Mouse (Mus musculus): ENCODE data around the gene Krt33a. TPM values are rescaled to one million over a fixed set of nuclear protein-coding genes. Genes with fewer than 3 reads are reported as not detected.

Krt33a gene
- polyA plus RNA-seq, 1 experiment: not detected

- H3K4me1 ChIP-seq (ENCODE audit: control insufficient read depth, insufficient read depth, low read length): no peaks in the 10 kb centered on the region; the same call in 1 of the 2 replicates
- 60% methylated on average over 1 of the region's 1 CpGs for WGBS
- no peak for DNase-seq
- TF ChIP-seq CTCF (IDR thresholded peaks at IDR 0.05; ENCODE audit: insufficient read depth, low read length) (no peak), POLR2A (IDR thresholded peaks at IDR 0.05; ENCODE audit: borderline replicate concordance, extremely low read depth, low read depth, low read length) (no peak)
- H3K4me3 ChIP-seq (replicated peaks; ENCODE audit: extremely low read depth, low read depth, low read length): no peak overlapping the region
Measured at GRCm38 (mm10) chr11:100019466-100019865, 3.5 kb upstream of the Krt33a start.

GRCm38 (mm10) chr11:100013691-100014171 is 2.3 kb downstream of the Krt33a start:
- no peaks in the 10 kb centered on the region for H3K4me1 ChIP-seq (ENCODE audit: control insufficient read depth, insufficient read depth, low read length)
- TF ChIP-seq POLR2A (IDR thresholded peaks at IDR 0.05; ENCODE audit: borderline replicate concordance, extremely low read depth, low read depth, low read length) (no peak), CTCF (IDR thresholded peaks at IDR 0.05; ENCODE audit: insufficient read depth, low read length) (no peak)
- no peak overlapping the region for H3K4me3 ChIP-seq (replicated peaks; ENCODE audit: extremely low read depth, low read depth, low read length)
- no peak for DNase-seq
- WGBS: 41% methylated on average over 4 of the region's 4 CpGs

- H3K4me3 ChIP-seq (replicated peaks; ENCODE audit: extremely low read depth, low read depth, low read length): no peak overlapping the region
- 85% methylated on average over 5 of the region's 5 CpGs for WGBS
- no peak for TF ChIP-seq CTCF (IDR thresholded peaks at IDR 0.05; ENCODE audit: insufficient read depth, low read length)
- TF ChIP-seq POLR2A (IDR thresholded peaks at IDR 0.05; ENCODE audit: borderline replicate concordance, extremely low read depth, low read depth, low read length): no peak
- DNase-seq: no peak
- H3K4me1 ChIP-seq (ENCODE audit: control insufficient read depth, insufficient read depth, low read length): no peaks in the 10 kb centered on the region
Measured at GRCm38 (mm10) chr11:100010682-100011081, 5.3 kb downstream of the Krt33a start.

GRCm38 (mm10) chr11:100008336-100008735 is 7.7 kb downstream of the Krt33a start:
- Histone ChIP-seq H3K4me3 (replicated peaks; ENCODE audit: extremely low read depth, low read depth, low read length) (no peak overlapping the region), H3K4me1 (ENCODE audit: control insufficient read depth, insufficient read depth, low read length) (no peaks in the 10 kb centered on the region)
- TF ChIP-seq CTCF (IDR thresholded peaks at IDR 0.05; ENCODE audit: insufficient read depth, low read length) (no peak), POLR2A (IDR thresholded peaks at IDR 0.05; ENCODE audit: borderline replicate concordance, extremely low read depth, low read depth, low read length) (no peak)
- DNase-seq: no peak
- 79% methylated on average over 5 of the region's 5 CpGs for WGBS

- TF ChIP-seq CTCF (IDR thresholded peaks at IDR 0.05; ENCODE audit: insufficient read depth, low read length) (peak; percentile 43), POLR2A (IDR thresholded peaks at IDR 0.05; ENCODE audit: borderline replicate concordance, extremely low read depth, low read depth, low read length) (no peak)
- H3K4me1 ChIP-seq (ENCODE audit: control insufficient read depth, insufficient read depth, low read length): no peaks in the 10 kb centered on the region
- DNase-seq: no peak
- no peak overlapping the region for H3K4me3 ChIP-seq (replicated peaks; ENCODE audit: extremely low read depth, low read depth, low read length)
- WGBS: 58% methylated on average over 3 of the region's 3 CpGs
Measured at GRCm38 (mm10) chr11:100006624-100007023, 9.4 kb downstream of the Krt33a start.

- DNase-seq: no peak
- no peaks in the 10 kb centered on the region for H3K4me1 ChIP-seq (ENCODE audit: control insufficient read depth, insufficient read depth, low read length)
- no peak for TF ChIP-seq POLR2A (IDR thresholded peaks at IDR 0.05; ENCODE audit: borderline replicate concordance, extremely low read depth, low read depth, low read length)
- no peak for TF ChIP-seq CTCF (IDR thresholded peaks at IDR 0.05; ENCODE audit: insufficient read depth, low read length)
- no peak overlapping the region for H3K4me3 ChIP-seq (replicated peaks; ENCODE audit: extremely low read depth, low read depth, low read length)
- WGBS: 68% methylated on average over 8 of the region's 8 CpGs
Measured at GRCm38 (mm10) chr11:100005905-100006304, 10.1 kb downstream of the Krt33a start.

- no peak for DNase-seq
- 19% methylated on average over 6 of the region's 6 CpGs for WGBS
- TF ChIP-seq POLR2A (IDR thresholded peaks at IDR 0.05; ENCODE audit: borderline replicate concordance, extremely low read depth, low read depth, low read length) (no peak), CTCF (IDR thresholded peaks at IDR 0.05; ENCODE audit: insufficient read depth, low read length) (peak; percentile 69)
- H3K4me1 ChIP-seq (ENCODE audit: control insufficient read depth, insufficient read depth, low read length): no peaks in the 10 kb centered on the region
- no peak overlapping the region for H3K4me3 ChIP-seq (replicated peaks; ENCODE audit: extremely low read depth, low read depth, low read length)
Measured at GRCm38 (mm10) chr11:100004846-100005245, 11.2 kb downstream of the Krt33a start.

- no peaks in the 10 kb centered on the region; the same call in 1 of the 2 replicates for H3K4me1 ChIP-seq (ENCODE audit: control insufficient read depth, insufficient read depth, low read length)
- DNase-seq: no peak
- TF ChIP-seq POLR2A (IDR thresholded peaks at IDR 0.05; ENCODE audit: borderline replicate concordance, extremely low read depth, low read depth, low read length) (no peak), CTCF (IDR thresholded peaks at IDR 0.05; ENCODE audit: insufficient read depth, low read length) (no peak)
- H3K4me3 ChIP-seq (replicated peaks; ENCODE audit: extremely low read depth, low read depth, low read length): no peak overlapping the region
- WGBS: 74% methylated on average over 7 of the region's 7 CpGs
Measured at GRCm38 (mm10) chr11:99999091-99999490, 16.9 kb downstream of the Krt33a start.

GRCm38 (mm10) chr11:99994384-99994661 is 21.7 kb downstream of the Krt33a start:
- TF ChIP-seq POLR2A (IDR thresholded peaks at IDR 0.05; ENCODE audit: borderline replicate concordance, extremely low read depth, low read depth, low read length): no peak
- WGBS: 32% methylated on average over 4 of the region's 4 CpGs
- DNase-seq: no peak
- H3K4me1 ChIP-seq (ENCODE audit: control insufficient read depth, insufficient read depth, low read length): no peaks in the 10 kb centered on the region; the same call in 1 of the 2 replicates
- H3K4me3 ChIP-seq (replicated peaks; ENCODE audit: extremely low read depth, low read depth, low read length): no peak overlapping the region

GRCm38 (mm10) chr11:99993620-99994383 is 22.2 kb downstream of the Krt33a start, which contains the start of gene Krtap17-1:
TSS of gene Krtap17-1 (minus strand) at chr11:99993994.
- Histone ChIP-seq H3K4me1 (ENCODE audit: control insufficient read depth, insufficient read depth, low read length) (no peaks in the 10 kb centered on the region; the same call in 1 of the 2 replicates), H3K4me3 (replicated peaks; ENCODE audit: extremely low read depth, low read depth, low read length) (no peak within 1 kb of the TSS)
- peak; percentile 19 for DNase-seq
- 18% methylated on average over 26 of the region's 26 CpGs for WGBS
- TF ChIP-seq POLR2A (IDR thresholded peaks at IDR 0.05; ENCODE audit: borderline replicate concordance, extremely low read depth, low read depth, low read length) (no peak), CTCF (IDR thresholded peaks at IDR 0.05; ENCODE audit: insufficient read depth, low read length) (no peak)

Measured in lung, adult 2 months (tissue).